Mouse (Mus musculus) bone marrow, adult 2 months (tissue): Measurements from ENCODE around the gene Epha1. TPM values are rescaled to one million over a fixed set of nuclear protein-coding genes. Genes with fewer than 3 reads are reported as not detected.

Experiments used
- H3K27ac ChIP-seq: fragments of 200-500 bp; 2 replicates; pipeline ENCODE4 v1.5.1; 2012; ENCODE audit warnings: low read depth, mild to moderate bottlenecking, control low read depth, inconsistent platforms, low read length; ENCODE audit not compliant: control insufficient read depth, poor library complexity, insufficient read depth
- H3K4me1 ChIP-seq: fragments of 200-500 bp; 2 replicates; pipeline ENCODE4 v1.6.1; 2011; ENCODE audit warnings: low read length; ENCODE audit not compliant: control insufficient read depth, insufficient read depth
- H3K4me3 ChIP-seq: fragments of 200-500 bp; replicated peaks from 2 replicates; pipeline ENCODE3; 2011; ENCODE audit warnings: mild to moderate bottlenecking, low read depth, low read length, control low read depth; ENCODE audit not compliant: control insufficient read depth
- CTCF ChIP-seq: fragments of 200-500 bp; IDR thresholded peaks from 2 replicates; pipeline ENCODE4 v1.5.1; 2011; ENCODE audit warnings: low read length, control low read depth; ENCODE audit not compliant: control insufficient read depth, insufficient read depth
- POLR2A ChIP-seq: fragments of 200-500 bp; IDR thresholded peaks from 2 replicates; pipeline ENCODE4 v1.6.1; 2011; ENCODE audit warnings: low read depth, mild to moderate bottlenecking, control low read depth, low read length, borderline replicate concordance; ENCODE audit not compliant: control insufficient read depth
- WGBS: fragments of 180-500 bp; shearing (Covaris S2); methylation state at CpG from one replicate; pipeline ENCODE4 v1.1.7; 2018; 5-methylcytosine and 5-hydroxymethylcytosine counted together
- polyA plus RNA-seq: library from polyadenylated mRNA; stranded (reverse); fragments of >200 nt; gene quantifications from 2 replicates; pipeline ENCODE4 v1.2.4, GENCODE M21; 2011; ENCODE audit warnings: low replicate concordance; ENCODE audit not compliant: missing spikeins, insufficient read depth, insufficient read length

Gene Epha1
- polyA plus RNA-seq, 1 experiment, result not detected

DNA sequence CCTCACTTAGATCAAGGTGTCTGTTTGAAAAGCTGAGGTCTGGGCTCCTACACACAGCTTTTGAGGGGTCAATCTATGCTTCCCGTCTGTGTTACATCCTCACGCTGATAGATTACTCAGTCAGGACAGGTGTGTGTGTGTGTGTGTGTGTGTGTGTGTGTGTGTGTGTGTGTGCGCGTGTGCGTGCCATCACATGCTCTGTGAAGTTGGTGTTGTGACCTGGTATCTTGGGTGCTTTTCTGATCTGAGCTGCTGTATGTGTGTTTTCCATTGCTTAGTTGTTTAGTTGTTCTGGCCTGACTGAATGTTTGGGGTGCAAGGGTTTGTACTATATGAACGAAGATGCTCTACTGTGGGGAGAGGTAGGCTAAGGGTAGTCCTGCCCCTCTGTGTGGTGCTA lies 17.7 kb downstream of the Epha1 start:
- Histone ChIP-seq H3K4me3 (no peak overlapping the region), H3K27ac (no peak overlapping the region), H3K4me1 (peaks cover 1% of the 10 kb centered on the region; the same call in 1 of the 2 replicates)
- no peak for TF ChIP-seq POLR2A
- no peak for TF ChIP-seq CTCF
- WGBS, result 75% methylated on average over 6 of the region's 6 CpGs

GRCm38 (mm10) chr6:42354076-42355019 lies 18.7 kb downstream of the Epha1 start:
- peaks cover 1% of the 10 kb centered on the region; the same call in 1 of the 2 replicates for H3K4me1 ChIP-seq
- H3K4me3 ChIP-seq, result peak overlapping the region; percentile 55
- 11% methylated on average over 11 of the region's 11 CpGs for WGBS
- peak overlapping the region; percentile 27 for H3K27ac ChIP-seq
- no peak for TF ChIP-seq CTCF
- TF ChIP-seq POLR2A, result no peak

- Histone ChIP-seq H3K27ac (peak overlapping the region; percentile 57), H3K4me1 (peaks cover 1% of the 10 kb centered on the region; the same call in 1 of the 2 replicates), H3K4me3 (peak overlapping the region; percentile 42)
- WGBS, result 6% methylated on average over 8 of the region's 8 CpGs
- TF ChIP-seq POLR2A (no peak; the same call in 1 of the 2 replicates), CTCF (no peak)
Measured at GRCm38 (mm10) chr6:42353180-42353579, 19.9 kb downstream of the Epha1 start.

GRCm38 (mm10) chr6:42352486-42352846 lies 20.6 kb downstream of the Epha1 start:
- Histone ChIP-seq H3K4me1 (peaks cover 1% of the 10 kb centered on the region; the same call in 1 of the 2 replicates), H3K27ac (peak overlapping the region; percentile 93), H3K4me3 (peak overlapping the region; percentile 88)
- no peak for TF ChIP-seq CTCF
- TF ChIP-seq POLR2A, result no peak
- WGBS, result 37% methylated on average over 1 of the region's 1 CpGs

DNA sequence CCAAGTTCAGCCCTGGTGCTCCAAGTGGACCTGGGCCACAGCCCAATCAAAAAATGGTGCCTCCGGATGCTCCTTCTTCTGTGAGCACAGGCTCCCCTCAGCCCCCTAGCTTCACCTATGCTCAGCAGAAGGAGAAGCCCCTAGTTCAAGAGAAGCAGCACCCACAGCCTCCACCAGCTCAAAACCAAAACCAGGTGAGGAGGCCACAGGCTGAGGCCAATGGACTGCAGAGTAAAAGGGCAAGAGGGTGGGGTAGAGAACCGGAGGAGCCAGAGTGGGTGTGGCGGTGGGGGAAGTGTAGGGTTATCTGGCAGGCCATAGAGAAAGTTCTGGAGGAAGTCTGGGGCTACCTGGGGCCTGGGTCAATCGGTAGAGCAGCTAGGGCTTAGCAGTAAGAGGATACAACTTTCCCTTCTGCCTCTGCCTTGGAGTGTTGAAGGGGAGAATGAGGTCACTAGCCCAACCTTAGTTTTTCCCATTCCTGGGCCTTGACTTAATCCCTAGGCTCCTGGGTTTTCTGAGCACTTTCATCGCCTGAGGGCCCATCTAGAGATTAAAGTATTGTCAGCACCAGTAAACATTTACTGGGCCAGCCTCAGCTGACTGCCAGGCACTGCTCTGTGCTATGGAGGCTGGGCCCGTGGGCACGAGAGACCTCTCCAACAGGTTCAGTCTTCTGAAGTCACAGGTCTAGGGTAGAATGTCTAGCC lies 21.1 kb downstream of the Epha1 start:
- peaks cover 1% of the 10 kb centered on the region; the same call in 1 of the 2 replicates for H3K4me1 ChIP-seq
- peak overlapping the region; percentile 93 for H3K27ac ChIP-seq
- WGBS, result 23% methylated on average over 7 of the region's 7 CpGs
- TF ChIP-seq POLR2A, result no peak
- TF ChIP-seq CTCF, result no peak
- H3K4me3 ChIP-seq, result peak overlapping the region; percentile 88

DNA sequence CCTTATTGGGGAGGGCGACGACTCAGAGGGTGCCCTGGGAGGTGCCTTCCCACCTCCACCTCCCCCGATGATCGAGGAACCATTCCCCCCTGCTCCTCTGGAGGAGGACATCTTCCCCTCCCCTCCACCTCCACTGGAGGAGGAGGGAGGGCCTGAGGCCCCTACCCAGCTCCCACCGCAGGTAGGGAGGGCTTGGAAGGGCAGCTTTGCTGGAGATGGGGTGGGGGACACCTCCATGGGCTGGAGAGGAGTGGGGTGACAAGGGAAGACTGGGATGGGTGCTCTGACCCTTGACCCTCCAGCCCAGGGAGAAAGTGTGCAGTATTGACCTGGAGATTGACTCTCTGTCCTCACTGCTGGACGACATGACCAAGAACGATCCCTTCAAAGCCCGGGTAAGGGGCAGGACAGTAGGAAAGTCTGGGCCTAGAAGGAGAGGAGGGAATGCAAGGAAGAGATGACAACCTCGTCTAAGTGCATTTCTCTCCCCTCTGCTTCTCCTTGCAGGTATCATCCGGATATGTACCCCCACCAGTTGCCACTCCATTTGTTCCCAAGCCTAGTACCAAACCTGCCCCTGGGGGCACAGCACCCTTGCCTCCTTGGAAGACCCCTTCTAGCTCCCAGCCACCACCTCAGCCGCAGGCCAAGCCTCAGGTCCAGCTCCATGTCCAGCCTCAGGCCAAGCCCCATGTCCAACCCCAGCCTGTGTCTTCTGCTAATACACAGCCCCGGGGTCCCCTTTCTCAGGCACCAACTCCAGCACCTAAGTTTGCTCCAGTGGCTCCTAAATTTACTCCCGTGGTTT lies 21.9 kb downstream of the Epha1 start:
- H3K4me3 ChIP-seq, result peak overlapping the region; percentile 88
- 19% methylated on average over 13 of the region's 13 CpGs for WGBS
- TF ChIP-seq POLR2A, result 0 out of 2 replicates have a peak, but pooled peaks have one; percentile 18
- no peak for TF ChIP-seq CTCF
- peaks cover 1% of the 10 kb centered on the region; the same call in 1 of the 2 replicates for H3K4me1 ChIP-seq
- peak overlapping the region; percentile 93 for H3K27ac ChIP-seq

DNA sequence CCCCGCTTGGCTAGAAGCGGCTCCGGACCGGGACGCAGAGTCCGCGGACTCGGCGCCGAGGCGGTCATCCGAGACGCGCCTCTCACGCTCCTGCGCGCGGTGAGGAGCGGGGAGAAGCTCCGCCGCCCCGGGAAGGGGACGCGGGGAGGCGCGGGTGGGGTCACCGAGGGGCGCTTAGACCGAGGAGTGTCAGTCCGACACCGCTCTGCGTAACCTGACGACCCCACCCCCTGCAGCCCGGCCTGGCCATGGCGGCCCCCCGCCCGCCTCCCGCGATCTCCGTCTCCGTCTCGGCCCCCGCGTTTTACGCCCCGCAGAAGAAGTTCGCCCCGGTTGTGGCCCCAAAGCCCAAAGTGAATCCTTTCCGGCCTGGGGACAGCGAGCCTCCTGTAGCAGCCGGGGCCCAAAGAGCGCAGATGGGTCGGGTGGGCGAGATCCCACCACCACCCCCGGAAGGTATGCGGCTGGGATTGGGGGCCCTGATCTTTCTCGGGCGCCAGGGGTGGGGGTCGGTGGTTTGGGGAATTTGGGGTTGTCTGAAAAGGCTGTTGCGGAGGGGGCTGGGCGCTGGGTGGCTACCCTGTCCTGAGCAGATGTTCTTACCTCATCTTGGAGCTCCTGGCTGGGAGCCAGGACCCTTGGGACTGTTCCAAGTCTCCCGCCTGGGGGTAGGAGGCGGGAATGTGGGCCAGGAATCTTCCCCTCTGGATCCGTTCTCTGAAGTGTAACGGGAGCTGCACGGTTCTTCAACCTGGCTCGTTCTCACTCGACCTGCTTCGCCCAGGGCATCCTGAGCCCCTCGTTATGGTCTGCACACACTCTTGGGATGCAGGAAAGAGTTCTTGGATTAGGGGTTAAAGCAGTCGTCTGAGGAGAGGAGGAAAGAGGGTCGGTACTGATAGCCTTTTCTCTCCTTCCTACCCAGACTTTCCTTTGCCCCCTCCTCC lies 22.8 kb downstream of the Epha1 start:
- peaks cover 1% of the 10 kb centered on the region; the same call in 1 of the 2 replicates for H3K4me1 ChIP-seq
- TF ChIP-seq POLR2A, result peak; percentile 97
- TF ChIP-seq CTCF, result no peak
- WGBS, result 1% methylated on average over 57 of the region's 72 CpGs
- H3K27ac ChIP-seq, result peak overlapping the region; percentile 93
- peak overlapping the region; percentile 88 for H3K4me3 ChIP-seq
